Mouse (Mus musculus) liver, embryonic 15.5 days (tissue): ENCODE data around the gene Gm17349. TPM values are rescaled to one million over a fixed set of nuclear protein-coding genes. Genes with fewer than 3 reads are reported as not detected.

ENCODE experiments used
- ATAC-seq: fragments of 200-750 bp; cut with Nextera tagmentation; 2 replicates; pipeline ENCODE4 v1.8.0; 2017; ENCODE audit warnings: moderate number of reproducible peaks, mild to moderate bottlenecking, moderate library complexity; ENCODE audit not compliant: insufficient read depth
- H3K27ac ChIP-seq: fragments of 300-500 bp; sonication (generic); replicated peaks from 2 replicates; pipeline ENCODE4 v1.5.1; 2015; ENCODE audit warnings: mild to moderate bottlenecking, inconsistent platforms
- H3K27me3 ChIP-seq: fragments of 300-500 bp; sonication (generic); 2 replicates; pipeline ENCODE4 v1.6.1; 2015; ENCODE audit warnings: mild to moderate bottlenecking, inconsistent platforms
- H3K36me3 ChIP-seq: fragments of 300-500 bp; sonication (generic); replicated peaks from 2 replicates; pipeline ENCODE4 v1.6.1; 2015; ENCODE audit warnings: moderate library complexity, mild to moderate bottlenecking, inconsistent platforms
- H3K4me1 ChIP-seq: fragments of 300-500 bp; sonication (generic); replicated peaks from 2 replicates; pipeline ENCODE4 v1.6.1; 2015; ENCODE audit warnings: inconsistent platforms
- H3K4me2 ChIP-seq: fragments of 300-500 bp; sonication (generic); 2 replicates; pipeline ENCODE4 v1.6.1; 2015; ENCODE audit warnings: moderate library complexity, mild to moderate bottlenecking, inconsistent platforms
- H3K4me3 ChIP-seq: fragments of 300-500 bp; sonication (generic); replicated peaks from 2 replicates; pipeline ENCODE4 v1.5.1; 2015; ENCODE audit warnings: mild to moderate bottlenecking, inconsistent platforms
- H3K9ac ChIP-seq: fragments of 300-500 bp; sonication (generic); 2 replicates; pipeline ENCODE4 v1.6.1; 2015; ENCODE audit warnings: moderate library complexity, mild to moderate bottlenecking, inconsistent platforms
- H3K9me3 ChIP-seq: fragments of 300-500 bp; sonication (generic); replicated peaks from 2 replicates; pipeline ENCODE4 v1.6.1; 2016; ENCODE audit warnings: inconsistent platforms
- WGBS: fragments of 180-500 bp; shearing (Covaris S2); methylation state at CpG from one replicate; pipeline ENCODE4 v1.1.7; 2015; ENCODE audit warnings: mixed read lengths; ENCODE audit not compliant: insufficient replicate concordance; 5-methylcytosine and 5-hydroxymethylcytosine counted together
- polyA plus RNA-seq: library from polyadenylated mRNA; unstranded; fragments of >200 nt; fragmentation: Nextera tagmentation; extraction: Ambion mirVana; gene quantifications from 2 replicates; pipeline ENCODE4 v1.2.1, GENCODE M21; 2015

Gene Gm17349
- polyA plus RNA-seq: not detected in 2 replicates

GRCm38 (mm10) chr15:99705440-99706048 lies at the start of gene Gm17349:
TSS of gene Gm17349 (minus strand) at chr15:99705490.
- peaks cover 42% of the 10 kb centered on the region for H3K4me1 ChIP-seq
- no peaks in the 10 kb centered on the region for H3K27me3 ChIP-seq
- no peaks in the 10 kb centered on the region for H3K9me3 ChIP-seq
- H3K4me2 ChIP-seq: no peak within 1 kb of the TSS
- WGBS: 56% methylated on average over 11 of the region's 11 CpGs
- H3K27ac ChIP-seq: no peak within 1 kb of the TSS
- H3K36me3 ChIP-seq: peaks cover 43% of the 10 kb centered on the region
- ATAC-seq: no peak
- H3K4me3 ChIP-seq: no peak within 1 kb of the TSS
- no peak within 1 kb of the TSS for H3K9ac ChIP-seq

DNA sequence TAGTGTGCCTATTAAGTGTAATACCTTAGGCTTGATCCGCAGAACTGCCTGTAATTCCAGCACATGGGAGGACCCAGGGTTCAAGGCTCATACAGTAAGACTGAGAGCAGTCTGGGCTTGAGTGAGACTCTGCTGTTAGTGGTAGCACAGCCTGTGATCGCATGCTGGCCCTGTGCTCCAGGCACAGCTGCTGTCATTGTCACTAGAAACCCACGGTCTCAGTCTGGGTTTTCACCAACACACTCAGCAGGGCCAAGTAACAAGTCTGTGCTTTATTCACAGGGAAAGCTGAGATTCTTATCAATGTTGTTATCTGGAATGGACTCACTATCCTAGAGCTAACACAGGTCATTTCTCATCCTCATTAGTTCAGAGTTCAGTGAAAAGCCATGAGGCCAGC lies 48.9 kb upstream of the Gm17349 start:
- Histone ChIP-seq H3K4me2 (no peak overlapping the region), H3K9me3 (no peaks in the 10 kb centered on the region), H3K27me3 (no peaks in the 10 kb centered on the region), H3K36me3 (no peaks in the 10 kb centered on the region), H3K4me1 (no peaks in the 10 kb centered on the region), H3K27ac (no peak overlapping the region), H3K4me3 (no peak overlapping the region), H3K9ac (no peak overlapping the region)
- WGBS: 69% methylated on average over 3 of the region's 3 CpGs
- no peak for ATAC-seq

GRCm38 (mm10) chr15:99740229-99740628 lies 34.9 kb upstream of the Gm17349 start:
- no peak for ATAC-seq
- 78% methylated on average over 4 of the region's 4 CpGs for WGBS
- H3K36me3 ChIP-seq: peaks cover 17% of the 10 kb centered on the region; the same call in 1 of the 2 replicates

DNA sequence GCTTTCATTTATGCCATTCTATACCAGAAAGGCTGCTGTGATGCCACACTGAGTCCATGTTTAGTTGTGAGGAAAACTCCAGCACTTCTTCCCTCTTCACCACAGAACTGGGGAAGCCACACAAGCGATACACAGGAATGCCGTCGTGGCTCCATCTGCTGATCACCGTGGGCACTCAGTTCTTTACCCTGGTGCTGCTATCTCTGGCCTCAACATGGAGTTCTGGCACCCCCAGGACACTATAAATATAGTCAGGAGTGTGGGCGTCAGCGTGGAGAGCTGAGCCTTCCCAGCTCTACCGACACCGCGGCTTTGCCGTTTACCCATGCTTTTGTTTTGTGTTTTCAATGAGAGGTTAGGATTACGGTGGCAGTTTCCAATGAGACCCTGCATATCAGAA lies 31.4 kb upstream of the Gm17349 start:
- H3K9me3 ChIP-seq: no peaks in the 10 kb centered on the region
- peaks cover 18% of the 10 kb centered on the region; the same call in 1 of the 2 replicates for H3K36me3 ChIP-seq

More at GRCm38 (mm10) chr15:99740229-99740628, 34.9 kb upstream of the Gm17349 start:
- Histone ChIP-seq H3K9me3 (no peaks in the 10 kb centered on the region), H3K27ac (no peak overlapping the region), H3K4me3 (no peak overlapping the region), H3K4me1 (no peaks in the 10 kb centered on the region), H3K4me2 (no peak overlapping the region), H3K27me3 (no peaks in the 10 kb centered on the region), H3K9ac (no peak overlapping the region)

GRCm38 (mm10) chr15:99735631-99736030 lies 30.3 kb upstream of the Gm17349 start:
- Histone ChIP-seq H3K4me1 (no peaks in the 10 kb centered on the region), H3K4me3 (no peak overlapping the region), H3K9me3 (no peaks in the 10 kb centered on the region), H3K4me2 (no peak overlapping the region), H3K36me3 (peaks cover 15% of the 10 kb centered on the region; the same call in 1 of the 2 replicates), H3K27ac (no peak overlapping the region), H3K27me3 (no peaks in the 10 kb centered on the region), H3K9ac (no peak overlapping the region)
- ATAC-seq: no peak
- 80% methylated on average over 2 of the region's 2 CpGs for WGBS

More for the DNA sequence above, 31.4 kb upstream of the Gm17349 start:
- Histone ChIP-seq H3K4me3 (no peak overlapping the region), H3K27me3 (no peaks in the 10 kb centered on the region), H3K4me2 (no peak overlapping the region), H3K4me1 (no peaks in the 10 kb centered on the region), H3K27ac (no peak overlapping the region), H3K9ac (no peak overlapping the region)
- no peak for ATAC-seq
- WGBS: 77% methylated on average over 11 of the region's 11 CpGs

- Histone ChIP-seq H3K4me2 (no peak overlapping the region), H3K36me3 (peaks cover 21% of the 10 kb centered on the region)
These were observed 27.9 kb upstream of the Gm17349 start for GRCm38 (mm10) chr15:99733186-99733585.

GRCm38 (mm10) chr15:99731678-99732077 lies 26.4 kb upstream of the Gm17349 start:
- no peaks in the 10 kb centered on the region for H3K27me3 ChIP-seq

More at GRCm38 (mm10) chr15:99733186-99733585, 27.9 kb upstream of the Gm17349 start:
- 83% methylated on average over 5 of the region's 5 CpGs for WGBS
- Histone ChIP-seq H3K27me3 (no peaks in the 10 kb centered on the region), H3K4me3 (no peak overlapping the region), H3K9ac (no peak overlapping the region), H3K27ac (no peak overlapping the region), H3K4me1 (no peaks in the 10 kb centered on the region), H3K9me3 (peaks cover 3% of the 10 kb centered on the region; the same call in 1 of the 2 replicates)
- ATAC-seq: no peak

DNA sequence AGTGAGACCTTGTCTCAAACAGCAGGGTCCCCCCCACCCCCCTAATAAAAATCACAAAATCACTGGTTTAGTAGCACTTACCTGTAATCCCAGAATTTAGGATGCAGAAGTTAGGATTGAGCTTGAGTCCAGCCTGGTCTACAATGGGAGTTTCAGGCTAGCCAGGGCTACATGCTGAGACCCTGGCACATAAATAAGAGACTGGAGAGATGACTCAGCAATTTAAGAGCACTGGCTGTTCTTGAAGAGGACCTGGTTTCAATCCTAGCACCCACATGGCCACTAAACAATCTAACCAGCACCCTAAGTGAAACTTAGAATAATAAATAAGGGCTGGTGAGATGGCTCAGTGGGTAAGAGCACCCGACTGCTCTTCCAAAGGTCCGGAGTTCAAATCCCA lies 25.9 kb upstream of the Gm17349 start:
- no peak overlapping the region for H3K9ac ChIP-seq
- peaks cover 6% of the 10 kb centered on the region for H3K4me1 ChIP-seq
- no peak overlapping the region for H3K27ac ChIP-seq
- 90% methylated on average over 2 of the region's 2 CpGs for WGBS
- no peak overlapping the region for H3K4me2 ChIP-seq
- no peak for ATAC-seq
- H3K4me3 ChIP-seq: no peak overlapping the region
- H3K36me3 ChIP-seq: peaks cover 25% of the 10 kb centered on the region
- peaks cover 3% of the 10 kb centered on the region; the same call in 1 of the 2 replicates for H3K9me3 ChIP-seq
- no peaks in the 10 kb centered on the region for H3K27me3 ChIP-seq

More at GRCm38 (mm10) chr15:99731678-99732077, 26.4 kb upstream of the Gm17349 start:
- no peak overlapping the region for H3K4me3 ChIP-seq
- ATAC-seq: no peak
- peaks cover 3% of the 10 kb centered on the region; the same call in 1 of the 2 replicates for H3K9me3 ChIP-seq
- no peak overlapping the region for H3K9ac ChIP-seq
- H3K4me1 ChIP-seq: peaks cover under 1% of the 10 kb centered on the region
- peaks cover 25% of the 10 kb centered on the region for H3K36me3 ChIP-seq
- no peak overlapping the region for H3K4me2 ChIP-seq
- 71% methylated on average over 3 of the region's 3 CpGs for WGBS
- no peak overlapping the region for H3K27ac ChIP-seq

DNA sequence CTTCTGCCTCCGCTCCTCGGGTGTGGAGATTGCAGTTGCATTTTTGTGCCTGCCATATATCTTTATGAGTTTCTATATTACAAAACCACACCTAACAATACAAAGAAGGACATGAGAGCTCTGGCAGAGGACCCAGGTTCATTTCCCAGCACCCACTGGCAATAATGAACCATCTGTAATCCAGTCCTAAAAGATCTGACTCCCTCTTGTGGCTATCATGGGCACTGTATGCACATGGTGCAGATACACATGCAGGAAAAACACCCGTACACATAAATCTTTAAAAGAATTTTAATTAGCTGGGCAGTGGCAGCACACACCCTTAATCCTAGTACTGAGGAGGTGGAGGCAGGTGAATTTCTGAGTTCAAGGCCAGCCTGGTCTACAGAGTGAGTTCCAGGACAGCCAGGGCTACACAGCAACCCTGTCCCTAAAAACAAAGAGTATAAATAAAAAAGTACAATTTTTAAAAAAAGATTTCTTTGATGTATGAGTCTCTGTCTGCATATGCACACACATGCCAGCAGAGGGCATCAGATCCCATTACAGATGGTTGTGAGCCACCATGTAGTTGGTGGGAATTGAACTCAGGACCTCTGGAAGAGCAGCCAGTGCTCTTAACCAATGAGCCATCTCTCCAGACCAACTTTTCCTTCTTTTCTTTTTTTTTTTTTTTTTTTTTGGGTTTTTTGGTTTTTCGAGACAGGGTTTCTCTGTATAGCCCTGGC lies 23.9 kb upstream of the Gm17349 start:
- Histone ChIP-seq H3K27ac (no peak overlapping the region), H3K27me3 (no peaks in the 10 kb centered on the region), H3K9me3 (peaks cover 3% of the 10 kb centered on the region; the same call in 1 of the 2 replicates), H3K4me1 (peaks cover 20% of the 10 kb centered on the region), H3K36me3 (peaks cover 20% of the 10 kb centered on the region), H3K4me2 (no peak overlapping the region), H3K9ac (no peak overlapping the region), H3K4me3 (no peak overlapping the region)
- no peak for ATAC-seq
- 80% methylated on average over 4 of the region's 4 CpGs for WGBS

- no peak for ATAC-seq
- H3K36me3 ChIP-seq: peaks cover 20% of the 10 kb centered on the region
- no peaks in the 10 kb centered on the region for H3K27me3 ChIP-seq
- no peak overlapping the region for H3K9ac ChIP-seq
- H3K4me1 ChIP-seq: peaks cover 29% of the 10 kb centered on the region
- H3K4me2 ChIP-seq: no peak overlapping the region
- WGBS: 88% methylated on average over 5 of the region's 5 CpGs
- H3K4me3 ChIP-seq: no peak overlapping the region
- H3K9me3 ChIP-seq: peaks cover 3% of the 10 kb centered on the region; the same call in 1 of the 2 replicates
- no peak overlapping the region for H3K27ac ChIP-seq
These were observed 22.9 kb upstream of the Gm17349 start for GRCm38 (mm10) chr15:99728211-99728610.

DNA sequence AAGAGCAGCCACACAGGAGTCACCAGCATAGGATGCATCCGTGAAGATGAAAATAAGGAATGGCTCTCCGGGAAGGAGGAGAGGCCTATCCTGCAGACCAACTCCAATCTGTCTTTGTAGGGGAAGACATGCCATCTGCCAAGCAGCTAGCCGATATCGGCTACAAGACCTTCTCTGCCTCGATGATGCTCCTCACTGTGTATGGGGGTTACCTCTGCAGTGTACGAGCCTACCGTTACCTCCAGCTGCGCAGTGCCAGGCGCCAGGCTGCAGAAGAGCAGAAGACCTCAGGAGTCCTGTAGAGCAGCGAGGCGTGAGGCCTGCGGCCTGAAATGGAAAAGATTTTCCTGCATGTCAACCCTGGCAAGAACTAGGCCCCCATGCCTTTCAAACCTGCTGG lies 22.2 kb upstream of the Gm17349 start:
- Histone ChIP-seq H3K4me2 (no peak overlapping the region), H3K9me3 (peaks cover 3% of the 10 kb centered on the region; the same call in 1 of the 2 replicates), H3K4me1 (peaks cover 34% of the 10 kb centered on the region), H3K27me3 (no peaks in the 10 kb centered on the region), H3K9ac (no peak overlapping the region), H3K4me3 (no peak overlapping the region), H3K27ac (no peak overlapping the region), H3K36me3 (peaks cover 20% of the 10 kb centered on the region)
- 82% methylated on average over 12 of the region's 12 CpGs for WGBS
- no peak for ATAC-seq
